Mouse (Mus musculus) lung, adult 2 months (tissue): ENCODE results near the gene Fat1.

Experiments used
- CTCF ChIP-seq: fragments of 200-500 bp; IDR thresholded peaks from 2 replicates; pipeline ENCODE4 v1.5.1; 2011; ENCODE audit warnings: mild to moderate bottlenecking, low read length, control low read depth; ENCODE audit not compliant: insufficient read depth
- POLR2A ChIP-seq: fragments of 200-500 bp; IDR thresholded peaks from 2 replicates; pipeline ENCODE4 v1.6.1; 2011; ENCODE audit warnings: low read depth, mild to moderate bottlenecking, control low read depth, low read length, borderline replicate concordance; ENCODE audit errors: extremely low read depth

- peak; percentile 77 for TF ChIP-seq CTCF
- TF ChIP-seq POLR2A: no peak; the same call in 1 of the 2 replicates
Observed at GRCm38 (mm10) chr8:44935741-44936140, 494 bp downstream of the Fat1 start.
